Mouse (Mus musculus) ovary, postnatal 14 days (tissue): ENCODE measurements around the gene Chmp2b.
A peak's percentile ranks its signal among the peaks of the same experiment; 100 is the strongest.

ENCODE experiments used
- DNase-seq: peaks from one replicate; pipeline ENCODE4 v3.0.0; 2022; ENCODE audit warnings: low spot score

Chmp2b gene

GRCm38 (mm10) chr16:65561963-65562863 is at the start of gene Chmp2b:
TSS of gene Chmp2b (minus strand) at chr16:65562726.
- peak; percentile 72 for DNase-seq

- no peak for DNase-seq
These were observed 49.2 kb upstream of the Chmp2b start for GRCm38 (mm10) chr16:65611678-65612077.

- no peak for DNase-seq
These were observed 38.3 kb upstream of the Chmp2b start for GRCm38 (mm10) chr16:65600798-65601197.

- DNase-seq = no peak
These were observed 23.8 kb upstream of the Chmp2b start for GRCm38 (mm10) chr16:65586111-65586865.

GRCm38 (mm10) chr16:65585699-65586098 is 23.2 kb upstream of the Chmp2b start:
- DNase-seq = no peak

GRCm38 (mm10) chr16:65577298-65578029 is 14.9 kb upstream of the Chmp2b start:
- no peak for DNase-seq

- DNase-seq = no peak
These were observed 6.3 kb upstream of the Chmp2b start for GRCm38 (mm10) chr16:65568853-65569252.

- DNase-seq = no peak
These were observed 2.4 kb upstream of the Chmp2b start for GRCm38 (mm10) chr16:65564951-65565350.

- no peak for DNase-seq
These were observed 1.8 kb upstream of the Chmp2b start for GRCm38 (mm10) chr16:65564306-65564705.

GRCm38 (mm10) chr16:65562864-65563206 is 309 bp upstream of the Chmp2b start:
- no peak for DNase-seq

- no peak for DNase-seq
These were observed 1.2 kb downstream of the Chmp2b start for GRCm38 (mm10) chr16:65560996-65561962.

- DNase-seq = no peak
These were observed 2.9 kb downstream of the Chmp2b start for GRCm38 (mm10) chr16:65559591-65559990.

GRCm38 (mm10) chr16:65557369-65557768 is 5.2 kb downstream of the Chmp2b start:
- no peak for DNase-seq

- no peak for DNase-seq
These were observed 8.3 kb downstream of the Chmp2b start for GRCm38 (mm10) chr16:65554267-65554666.

- no peak for DNase-seq
These were observed 11.7 kb downstream of the Chmp2b start for GRCm38 (mm10) chr16:65550814-65551213.

GRCm38 (mm10) chr16:65548960-65549359 is 13.6 kb downstream of the Chmp2b start:
- no peak for DNase-seq

GRCm38 (mm10) chr16:65543676-65544293 is 18.7 kb downstream of the Chmp2b start:
- no peak for DNase-seq

GRCm38 (mm10) chr16:65533315-65533999 is 29.1 kb downstream of the Chmp2b start:
- peak; percentile 24 for DNase-seq

GRCm38 (mm10) chr16:65531663-65532062 is 30.9 kb downstream of the Chmp2b start:
- DNase-seq = no peak

GRCm38 (mm10) chr16:65529589-65529988 is 32.9 kb downstream of the Chmp2b start:
- DNase-seq = no peak
